Mouse (Mus musculus): Measurements from ENCODE around the gene 9130023H24Rik. TPM values are rescaled to one million over a fixed set of nuclear protein-coding genes. Genes with fewer than 3 reads are reported as not detected.
A peak's percentile ranks its signal among the peaks of the same experiment; 100 is the strongest.

9130023H24Rik gene
- total RNA-seq, 1 experiment = 2.6 TPM

DNA sequence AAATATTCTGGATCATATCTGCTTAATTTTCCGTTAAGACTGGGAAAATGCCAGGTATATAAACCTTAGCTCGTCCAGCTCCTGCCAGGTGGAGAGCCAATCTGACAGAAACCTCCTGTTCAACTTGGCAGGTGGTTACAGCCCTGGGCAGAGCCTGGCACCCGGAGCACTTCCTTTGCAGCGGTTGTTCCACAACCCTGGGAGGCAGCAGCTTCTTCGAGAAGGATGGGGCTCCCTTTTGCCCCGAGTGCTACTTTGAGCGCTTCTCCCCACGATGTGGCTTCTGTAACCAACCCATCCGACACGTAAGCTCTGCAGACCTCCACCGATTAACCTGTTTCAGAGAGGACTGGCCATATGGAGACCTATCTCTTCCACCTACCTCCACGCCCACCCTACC lies 14.1 kb upstream of the 9130023H24Rik start:
- in situ Hi-C loops (cut with MboI; ENCODE audit: low sequenced_read_pairs in 2 of 2, unreplicated experiment in 2 of 2) = no loop called here
- H3K9me3 ChIP-seq (ENCODE audit: control insufficient read depth, insufficient read depth, low read depth, low read length) = no peaks in the 10 kb centered on the region
- no peak overlapping the region for H3K27ac ChIP-seq (ENCODE audit: insufficient read depth, low read depth, low read length, poor library complexity, severe bottlenecking)
- H3K4me1 ChIP-seq (ENCODE audit: control insufficient read depth in 2 of 2, insufficient read depth in 2 of 2, low read length in 2 of 2, poor library complexity in 1 of 2) = peaks cover 0 to 11% of the 10 kb centered on the region in 2 experiments; a peak in 1 of 4 replicates
- no peak overlapping the region for H3K4me3 ChIP-seq (ENCODE audit: insufficient read depth in 1 of 2, low read depth in 1 of 2, low read length in 2 of 2, poor library complexity in 1 of 2, severe bottlenecking in 1 of 2)
- TF ChIP-seq CHD2 (IDR thresholded peaks at IDR 0.05; ENCODE audit: low read depth, low read length) (no peak), MAFK (IDR thresholded peaks at IDR 0.05; ENCODE audit: insufficient read depth, low read depth, low read length) (no peak), ZNF384 (IDR thresholded peaks at IDR 0.05; ENCODE audit: low read depth, low read length) (no peak), ZC3H11A (IDR thresholded peaks at IDR 0.05; ENCODE audit: borderline replicate concordance, low read depth, low read length) (no peak), HCFC1 (IDR thresholded peaks at IDR 0.05; ENCODE audit: borderline replicate concordance, insufficient read depth, low read length) (no peak)
- 0 out of 2 replicates have a peak, but pooled peaks cover 2% of the 10 kb centered on the region for H3K36me3 ChIP-seq (ENCODE audit: control insufficient read depth, insufficient read depth, low read length, poor library complexity, severe bottlenecking)
- H3K9ac ChIP-seq (ENCODE audit: insufficient read depth, low read depth, low read length, poor library complexity, severe bottlenecking) = no peak overlapping the region
- no peak for DNase-seq (ENCODE audit: low read depth, low spot score)

GRCm38 (mm10) chr7:128249998-128250397 lies 12.2 kb upstream of the 9130023H24Rik start:
- no peak overlapping the region for H3K27ac ChIP-seq (ENCODE audit: insufficient read depth, low read depth, low read length, poor library complexity, severe bottlenecking)
- H3K9me3 ChIP-seq (ENCODE audit: control insufficient read depth, insufficient read depth, low read depth, low read length) = no peaks in the 10 kb centered on the region
- in situ Hi-C loops (cut with MboI; ENCODE audit: low sequenced_read_pairs in 2 of 2, unreplicated experiment in 2 of 2) = no loop called here
- TF ChIP-seq HCFC1 (IDR thresholded peaks at IDR 0.05; ENCODE audit: borderline replicate concordance, insufficient read depth, low read length) = no peak
- no peak for TF ChIP-seq CHD2 (IDR thresholded peaks at IDR 0.05; ENCODE audit: low read depth, low read length)
- no peak for TF ChIP-seq ZC3H11A (IDR thresholded peaks at IDR 0.05; ENCODE audit: borderline replicate concordance, low read depth, low read length)
- TF ChIP-seq MAFK (IDR thresholded peaks at IDR 0.05; ENCODE audit: insufficient read depth, low read depth, low read length) = no peak
- no peak for TF ChIP-seq ZNF384 (IDR thresholded peaks at IDR 0.05; ENCODE audit: low read depth, low read length)
- no peak overlapping the region for H3K4me3 ChIP-seq (ENCODE audit: insufficient read depth in 1 of 2, low read depth in 1 of 2, low read length in 2 of 2, poor library complexity in 1 of 2, severe bottlenecking in 1 of 2)
- peaks cover 2 to 11% of the 10 kb centered on the region in 2 experiments; a peak in 2 of 4 replicates for H3K4me1 ChIP-seq (ENCODE audit: control insufficient read depth in 2 of 2, insufficient read depth in 2 of 2, low read length in 2 of 2, poor library complexity in 1 of 2)
- no peak overlapping the region for H3K9ac ChIP-seq (ENCODE audit: insufficient read depth, low read depth, low read length, poor library complexity, severe bottlenecking)
- H3K36me3 ChIP-seq (ENCODE audit: control insufficient read depth, insufficient read depth, low read length, poor library complexity, severe bottlenecking) = 0 out of 2 replicates have a peak, but pooled peaks cover 2% of the 10 kb centered on the region
- DNase-seq (ENCODE audit: low read depth, low spot score) = no peak

DNA sequence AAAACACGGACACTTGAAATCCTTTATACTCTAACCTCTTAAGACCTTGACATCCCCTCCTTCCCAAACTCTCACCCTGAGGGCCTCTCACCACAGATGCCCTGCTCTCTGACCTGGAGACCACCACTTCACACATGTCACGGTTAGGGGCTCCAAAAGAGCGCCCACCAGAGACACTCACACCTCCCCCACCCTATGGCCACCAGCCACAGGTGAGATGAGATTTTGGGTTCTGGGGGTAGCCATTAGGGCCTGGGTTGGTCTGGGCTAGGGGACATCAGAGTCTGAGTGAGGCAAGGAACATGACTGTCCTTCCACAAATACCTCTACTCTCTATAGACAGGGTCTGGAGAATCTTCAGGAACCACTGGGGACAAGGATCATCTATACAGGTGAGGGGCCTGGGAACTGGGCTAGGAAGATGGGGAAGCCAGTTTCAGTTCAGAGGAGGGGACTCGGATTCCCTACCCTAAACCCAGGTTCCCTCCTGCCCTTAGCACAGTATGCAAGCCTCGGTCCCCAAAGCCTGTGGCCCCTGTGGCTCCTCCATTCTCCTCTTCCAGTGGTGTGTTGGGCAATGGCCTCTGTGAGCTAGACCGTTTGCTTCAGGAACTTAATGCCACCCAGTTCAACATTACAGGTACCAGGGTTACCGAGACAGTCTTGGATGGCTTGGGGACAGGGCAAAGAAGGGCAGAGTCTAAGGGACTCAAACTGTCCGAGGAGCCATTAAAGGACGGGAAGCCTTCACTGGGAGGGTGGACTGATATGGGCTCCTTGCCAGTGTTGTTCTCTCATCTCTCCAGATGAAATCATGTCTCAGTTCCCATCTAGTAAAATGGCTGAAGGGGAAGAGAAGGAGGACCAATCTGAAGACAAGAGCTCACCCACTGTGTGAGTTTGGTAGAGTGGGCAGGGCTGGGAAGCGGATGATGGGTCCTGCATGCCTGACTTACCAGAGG lies 10.5 kb upstream of the 9130023H24Rik start:
- Histone ChIP-seq H3K9ac (ENCODE audit: insufficient read depth, low read depth, low read length, poor library complexity, severe bottlenecking) (no peak overlapping the region), H3K27ac (ENCODE audit: insufficient read depth, low read depth, low read length, poor library complexity, severe bottlenecking) (no peak overlapping the region; the same call in 1 of the 2 replicates), H3K4me1 (ENCODE audit: control insufficient read depth in 2 of 2, insufficient read depth in 2 of 2, low read length in 2 of 2, poor library complexity in 1 of 2) (peaks cover 2 to 13% of the 10 kb centered on the region in 2 experiments; a peak in 2 of 4 replicates), H3K4me3 (ENCODE audit: insufficient read depth in 1 of 2, low read depth in 1 of 2, low read length in 2 of 2, poor library complexity in 1 of 2, severe bottlenecking in 1 of 2) (no peak overlapping the region), H3K9me3 (ENCODE audit: control insufficient read depth, insufficient read depth, low read depth, low read length) (no peaks in the 10 kb centered on the region), H3K36me3 (ENCODE audit: control insufficient read depth, insufficient read depth, low read length, poor library complexity, severe bottlenecking) (peaks cover 7% of the 10 kb centered on the region)
- TF ChIP-seq HCFC1 (IDR thresholded peaks at IDR 0.05; ENCODE audit: borderline replicate concordance, insufficient read depth, low read length) (no peak), ZNF384 (IDR thresholded peaks at IDR 0.05; ENCODE audit: low read depth, low read length) (no peak), MAFK (IDR thresholded peaks at IDR 0.05; ENCODE audit: insufficient read depth, low read depth, low read length) (no peak), ZC3H11A (IDR thresholded peaks at IDR 0.05; ENCODE audit: borderline replicate concordance, low read depth, low read length) (no peak), CHD2 (IDR thresholded peaks at IDR 0.05; ENCODE audit: low read depth, low read length) (no peak)
- no peak for DNase-seq (ENCODE audit: low read depth, low spot score)
- in situ Hi-C loops (cut with MboI; ENCODE audit: low sequenced_read_pairs in 2 of 2, unreplicated experiment in 2 of 2) = no loop called here

GRCm38 (mm10) chr7:128247443-128247842 lies 9.6 kb upstream of the 9130023H24Rik start:
- peaks cover 8% of the 10 kb centered on the region for H3K36me3 ChIP-seq (ENCODE audit: control insufficient read depth, insufficient read depth, low read length, poor library complexity, severe bottlenecking)
- peak; percentile 91 for DNase-seq (ENCODE audit: low read depth, low spot score)
- H3K27ac ChIP-seq (ENCODE audit: insufficient read depth, low read depth, low read length, poor library complexity, severe bottlenecking) = no peak overlapping the region
- no peaks in the 10 kb centered on the region for H3K9me3 ChIP-seq (ENCODE audit: control insufficient read depth, insufficient read depth, low read depth, low read length)
- H3K9ac ChIP-seq (ENCODE audit: insufficient read depth, low read depth, low read length, poor library complexity, severe bottlenecking) = peak overlapping the region; percentile 72; the same call in 1 of the 2 replicates
- H3K4me3 ChIP-seq (ENCODE audit: insufficient read depth in 1 of 2, low read depth in 1 of 2, low read length in 2 of 2, poor library complexity in 1 of 2, severe bottlenecking in 1 of 2) = peak overlapping the region; percentile 77 to 86
- no peak for TF ChIP-seq CHD2 (IDR thresholded peaks at IDR 0.05; ENCODE audit: low read depth, low read length)
- TF ChIP-seq ZC3H11A (IDR thresholded peaks at IDR 0.05; ENCODE audit: borderline replicate concordance, low read depth, low read length) = peak; percentile 31; the same call in 1 of the 2 replicates
- no peak for TF ChIP-seq ZNF384 (IDR thresholded peaks at IDR 0.05; ENCODE audit: low read depth, low read length)
- in situ Hi-C loops (cut with MboI; ENCODE audit: low sequenced_read_pairs in 2 of 2, unreplicated experiment in 2 of 2) = no loop called here
- peaks cover 2 to 6% of the 10 kb centered on the region in 2 experiments; a peak in 2 of 4 replicates for H3K4me1 ChIP-seq (ENCODE audit: control insufficient read depth in 2 of 2, insufficient read depth in 2 of 2, low read length in 2 of 2, poor library complexity in 1 of 2)

Measured in ES-E14 (cell line).